Mouse (Mus musculus): ENCODE results near the gene Ebpl.

DNA sequence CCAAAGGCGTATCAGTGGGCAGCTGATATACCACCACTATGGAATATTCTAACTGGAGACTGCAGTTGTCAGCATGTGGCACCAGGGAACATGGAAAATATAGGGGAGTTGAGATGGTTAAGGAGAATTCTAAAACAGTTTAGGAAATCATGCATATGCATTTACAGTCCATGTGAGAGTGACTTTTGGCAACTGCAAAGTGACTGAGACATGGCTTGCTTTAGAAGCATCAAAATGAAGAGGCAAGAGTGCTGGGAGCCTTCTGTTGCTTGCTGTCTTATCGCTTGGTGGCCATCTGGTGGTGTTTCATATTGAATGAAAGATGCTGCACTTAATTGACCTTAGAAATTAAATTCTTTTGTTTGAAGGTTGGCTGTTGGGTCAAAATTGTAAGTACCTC lies 7.1 kb upstream of the Ebpl start:
- TF ChIP-seq POLR2A (IDR thresholded peaks at IDR 0.05; ENCODE audit: low read depth, low read length) (no peak), ELF1 (IDR thresholded peaks at IDR 0.05; ENCODE audit: low read depth, low read length) (no peak), CTCF (conservative IDR thresholded peaks at IDR 0.05 in 1 of 2, IDR thresholded peaks at IDR 0.05 in 1 of 2; ENCODE audit: low read depth in 2 of 2, low read length in 2 of 2) (no peak), USF2 (conservative IDR thresholded peaks at IDR 0.05; ENCODE audit: low read depth, low read length) (no peak), ETS1 (conservative IDR thresholded peaks at IDR 0.05; ENCODE audit: low read depth, low read length) (no peak), BHLHE40 (IDR thresholded peaks at IDR 0.05; ENCODE audit: low read depth, low read length) (no peak), POLR2AphosphoS2 (IDR thresholded peaks at IDR 0.05; ENCODE audit: low read depth, low read length) (no peak), TBP (conservative IDR thresholded peaks at IDR 0.05; ENCODE audit: low read depth, low read length) (no peak), ZC3H11A (IDR thresholded peaks at IDR 0.05; ENCODE audit: low read depth, low read length) (no peak), MXI1 (IDR thresholded peaks at IDR 0.05; ENCODE audit: low read depth, low read length) (no peak)

All from CH12.LX (cell line).